Mouse (Mus musculus): ENCODE data around the gene Slc29a1. TPM values are rescaled to one million over a fixed set of nuclear protein-coding genes. Genes with fewer than 3 reads are reported as not detected.

The Slc29a1 gene
- total and polyA plus RNA-seq, 3 experiments = 58.4 to 88.0 (median 72.1) TPM

- no peak overlapping the region for H3K4me2 ChIP-seq (ENCODE audit: insufficient read depth, low read depth, poor library complexity, severe bottlenecking)
- TF ChIP-seq ZNF384 (IDR thresholded peaks at IDR 0.05; ENCODE audit: low read depth, low read length) (no peak), HCFC1 (IDR thresholded peaks at IDR 0.05; ENCODE audit: low read depth, low read length) (no peak), RAD21 (IDR thresholded peaks at IDR 0.05; ENCODE audit: low read depth, low read length) (no peak)
These were observed 29.8 kb upstream of the Slc29a1 start for GRCm38 (mm10) chr17:45628885-45629855.

DNA sequence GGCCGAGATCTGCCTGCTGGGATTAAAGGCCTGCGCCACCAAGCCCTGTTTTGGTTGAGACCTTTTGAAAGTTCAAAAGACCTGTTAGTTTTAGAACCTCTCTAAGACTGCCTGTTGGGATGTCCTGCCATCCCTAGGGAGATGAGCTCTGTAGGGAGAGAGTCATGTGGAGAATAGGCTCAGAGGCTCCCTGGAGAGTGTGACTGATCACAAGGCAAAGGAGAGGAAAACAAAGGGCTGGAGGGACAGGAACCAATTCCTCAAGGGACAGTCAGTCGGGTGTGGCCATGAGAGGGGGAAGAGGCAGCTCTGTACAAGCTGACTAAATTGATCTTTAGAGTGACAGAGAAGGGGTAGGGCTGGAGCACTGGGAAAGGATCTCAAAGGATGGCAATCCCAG, 28.8 kb upstream of the Slc29a1 start:
- Histone ChIP-seq H3K9ac (ENCODE audit: insufficient read depth, low read depth) (no peak overlapping the region), H3K4me1 (ENCODE audit: control insufficient read depth in 1 of 2, insufficient read depth in 2 of 2) (peaks cover 21 to 65% of the 10 kb centered on the region in 2 experiments), H3K79me2 (replicated peaks; ENCODE audit: control insufficient read depth, extremely low read depth, insufficient read depth, poor library complexity, severe bottlenecking) (no peaks in the 10 kb centered on the region), H3K4me3 (replicated peaks in 1 of 3; ENCODE audit: low read depth in 2 of 3, low read length in 2 of 3, poor library complexity in 1 of 3) (no peak overlapping the region), H3K27me3 (replicated peaks) (no peaks in the 10 kb centered on the region), H3K9me3 (replicated peaks; ENCODE audit: low read length) (no peaks in the 10 kb centered on the region), H3K36me3 (replicated peaks in 1 of 2; ENCODE audit: control insufficient read depth in 1 of 2, insufficient read depth in 1 of 2, low read length in 1 of 2) (no peaks in the 10 kb centered on the region), H3K27ac (ENCODE audit: insufficient read depth, low read depth) (peak overlapping the region; percentile 17; the same call in 1 of the 2 replicates), H3K4me2 (ENCODE audit: insufficient read depth, low read depth, poor library complexity, severe bottlenecking) (no peak overlapping the region)
- in situ Hi-C loops (cut with MboI; ENCODE audit: low pct_ligation_motif_present, low pct_unique_long_range_greater_than_20kb, low sequenced_read_pairs) = loop anchor here (5.0 kb wide), 1 partner anchor 41 kb away; no protein-coding TSS in a partner anchor
- TF ChIP-seq ZMIZ1 (IDR thresholded peaks at IDR 0.05; ENCODE audit: low read depth, low read length) (no peak), PAX5 (IDR thresholded peaks at IDR 0.05; ENCODE audit: low read length) (no peak), RAD21 (IDR thresholded peaks at IDR 0.05; ENCODE audit: low read depth, low read length) (no peak), JUN (IDR thresholded peaks at IDR 0.05; ENCODE audit: insufficient read depth, low read depth, low read length) (no peak), ZKSCAN1 (IDR thresholded peaks at IDR 0.05; ENCODE audit: borderline replicate concordance, low read depth, low read length) (no peak), MEF2A (IDR thresholded peaks at IDR 0.05; ENCODE audit: borderline replicate concordance, low read depth, low read length) (no peak), JUND (conservative IDR thresholded peaks at IDR 0.05; ENCODE audit: low read depth, low read length) (no peak), SMC3 (IDR thresholded peaks at IDR 0.05; ENCODE audit: low read depth, low read length) (no peak), HCFC1 (IDR thresholded peaks at IDR 0.05; ENCODE audit: low read depth, low read length) (no peak), IRF4 (IDR thresholded peaks at IDR 0.05; ENCODE audit: low read depth, low read length) (no peak), MAZ (IDR thresholded peaks at IDR 0.05; ENCODE audit: low read depth, low read length) (no peak), CHD1 (IDR thresholded peaks at IDR 0.05; ENCODE audit: low read depth, low read length) (no peak), BHLHE40 (IDR thresholded peaks at IDR 0.05; ENCODE audit: low read depth, low read length) (no peak), CTCF (conservative IDR thresholded peaks at IDR 0.05 in 1 of 2, IDR thresholded peaks at IDR 0.05 in 1 of 2; ENCODE audit: low read depth in 2 of 2, low read length in 2 of 2) (no peak), CHD2 (IDR thresholded peaks at IDR 0.05; ENCODE audit: low read length) (no peak), MAX (IDR thresholded peaks at IDR 0.05; ENCODE audit: low read length) (no peak), USF1 (IDR thresholded peaks at IDR 0.05; ENCODE audit: low read depth, low read length) (no peak)
- dilution Hi-C loops (cut with MboI; ENCODE audit: extremely low pct_ligation_motif_present, extremely low pct_unique_long_range_greater_than_20kb, low sequenced_read_pairs) = no loop called here
- DNase-seq (ENCODE audit: extremely low read depth) = peak; percentile 58

More at GRCm38 (mm10) chr17:45628885-45629855, 29.8 kb upstream of the Slc29a1 start:
- dilution Hi-C loops (cut with MboI; ENCODE audit: extremely low pct_ligation_motif_present, extremely low pct_unique_long_range_greater_than_20kb, low sequenced_read_pairs) = no loop called here
- H3K4me3 ChIP-seq (replicated peaks in 1 of 3; ENCODE audit: low read depth in 2 of 3, low read length in 2 of 3, poor library complexity in 1 of 3) = no peak overlapping the region
- in situ Hi-C loops (cut with MboI; ENCODE audit: low pct_ligation_motif_present, low pct_unique_long_range_greater_than_20kb, low sequenced_read_pairs) = loop anchor here (5.0 kb wide), 1 partner anchor 42 kb away; no protein-coding TSS in a partner anchor
- no peaks in the 10 kb centered on the region for H3K79me2 ChIP-seq (replicated peaks; ENCODE audit: control insufficient read depth, extremely low read depth, insufficient read depth, poor library complexity, severe bottlenecking)
- H3K4me1 ChIP-seq (ENCODE audit: control insufficient read depth in 1 of 2, insufficient read depth in 2 of 2) = peaks cover 21 to 65% of the 10 kb centered on the region in 2 experiments
- no peak overlapping the region for H3K9ac ChIP-seq (ENCODE audit: insufficient read depth, low read depth)
- no peak overlapping the region for H3K27ac ChIP-seq (ENCODE audit: insufficient read depth, low read depth)
- H3K9me3 ChIP-seq (replicated peaks; ENCODE audit: low read length) = no peaks in the 10 kb centered on the region
- H3K27me3 ChIP-seq (replicated peaks) = no peaks in the 10 kb centered on the region
- no peaks in the 10 kb centered on the region for H3K36me3 ChIP-seq (replicated peaks in 1 of 2; ENCODE audit: control insufficient read depth in 1 of 2, insufficient read depth in 1 of 2, low read length in 1 of 2)
- DNase-seq (ENCODE audit: extremely low read depth) = no peak

Measured in CH12.LX (cell line).